Mouse (Mus musculus): ENCODE measurements around the gene Tsc2. TPM values are rescaled to one million over a fixed set of nuclear protein-coding genes. Genes with fewer than 3 reads are reported as not detected.

Gene Tsc2
- polyA plus RNA-seq, 1 experiment from 2014 or later = 36.2 TPM

DNA sequence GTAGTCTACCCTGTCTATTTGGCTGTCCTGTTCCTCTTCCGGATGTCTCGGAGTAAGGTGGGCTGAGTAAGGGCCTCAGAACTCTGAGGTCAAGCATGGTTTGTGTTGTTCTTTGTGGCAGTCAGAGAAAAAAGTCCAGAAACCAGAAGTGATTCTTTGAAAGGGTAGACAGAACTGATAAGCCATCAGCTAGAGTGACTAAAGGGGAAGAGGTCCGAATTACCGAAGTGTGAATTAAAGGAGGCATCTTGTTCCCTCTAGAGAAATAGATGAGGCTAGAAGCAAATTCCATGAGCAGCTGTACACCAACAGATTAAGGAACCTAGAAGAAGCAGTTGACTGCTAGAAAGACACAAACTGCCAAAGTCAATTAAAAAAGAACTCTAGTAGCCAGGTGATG, 45.9 kb downstream of the Tsc2 start:
- H3K4me1 ChIP-seq (replicated peaks; ENCODE audit: control insufficient read depth, insufficient read depth) = no peaks in the 10 kb centered on the region
- H3K9me3 ChIP-seq (ENCODE audit: control insufficient read depth, low read length) = no peaks in the 10 kb centered on the region
- TF ChIP-seq EP300 (optimal IDR thresholded peaks at IDR 0.05) = no peak
- TF ChIP-seq CTCF (IDR thresholded peaks at IDR 0.05; ENCODE audit: low read depth) = no peak
- 86% methylated on average over 4 of the region's 4 CpGs for WGBS
- no peak overlapping the region for H3K4me2 ChIP-seq (replicated peaks; ENCODE audit: low read depth)
- peaks cover 45% of the 10 kb centered on the region for H3K36me3 ChIP-seq (ENCODE audit: control insufficient read depth, insufficient read depth, low read length)
- H3K27ac ChIP-seq (replicated peaks) = no peak overlapping the region
- no peak overlapping the region for H3K9ac ChIP-seq (ENCODE audit: low read length)
- DNase-seq (ENCODE audit: low spot score) (no peak), ATAC-seq (ENCODE audit: low FRiP score, low TSS enrichment) (no peak)
- H3K27me3 ChIP-seq (ENCODE audit: control insufficient read depth, insufficient read depth, low read length) = no peaks in the 10 kb centered on the region
- H3K4me3 ChIP-seq (ENCODE audit: low read depth, low read length) = no peak overlapping the region

DNA sequence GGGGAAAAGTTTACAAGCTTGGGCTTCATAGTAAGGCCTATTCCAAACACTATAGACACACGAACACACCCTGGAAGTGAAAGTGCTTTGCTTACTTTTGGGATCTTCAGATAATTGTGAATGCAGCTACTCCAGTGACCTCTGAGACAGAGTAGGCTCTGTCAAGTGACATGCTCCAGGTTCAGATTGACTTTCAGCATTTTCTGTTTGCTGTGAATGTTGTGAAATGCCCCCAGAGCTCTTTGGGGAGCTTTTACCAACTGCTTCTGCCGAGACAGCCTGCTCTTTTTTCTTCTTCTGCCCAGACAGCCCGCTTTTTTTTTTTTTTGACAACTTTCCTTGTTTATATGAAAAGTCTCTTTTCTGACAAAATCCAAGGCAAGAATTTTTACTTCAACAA, 47.9 kb downstream of the Tsc2 start:
- DNase-seq (ENCODE audit: low spot score) = no peak
- TF ChIP-seq CTCF (IDR thresholded peaks at IDR 0.05; ENCODE audit: low read depth) = no peak
- no peak for TF ChIP-seq EP300 (optimal IDR thresholded peaks at IDR 0.05)
- H3K9me3 ChIP-seq (ENCODE audit: control insufficient read depth, low read length) = no peaks in the 10 kb centered on the region
- H3K4me2 ChIP-seq (replicated peaks; ENCODE audit: low read depth) = no peak overlapping the region
- no peak overlapping the region for H3K27ac ChIP-seq (replicated peaks)
- H3K9ac ChIP-seq (ENCODE audit: low read length) = no peak overlapping the region
- no peak overlapping the region for H3K4me3 ChIP-seq (ENCODE audit: low read depth, low read length)
- 52% methylated on average over 3 of the region's 3 CpGs for WGBS
- no peaks in the 10 kb centered on the region for H3K4me1 ChIP-seq (replicated peaks; ENCODE audit: control insufficient read depth, insufficient read depth)
- peaks cover 55% of the 10 kb centered on the region for H3K36me3 ChIP-seq (ENCODE audit: control insufficient read depth, insufficient read depth, low read length)
- H3K27me3 ChIP-seq (ENCODE audit: control insufficient read depth, insufficient read depth, low read length) = no peaks in the 10 kb centered on the region
- no peak for ATAC-seq (ENCODE audit: low FRiP score, low TSS enrichment)

GRCm38 (mm10) chr17:24583599-24584460, 48.6 kb downstream of the Tsc2 start:
- Histone ChIP-seq H3K27ac (replicated peaks) (no peak overlapping the region), H3K4me2 (replicated peaks; ENCODE audit: low read depth) (no peak overlapping the region), H3K9ac (ENCODE audit: low read length) (no peak overlapping the region), H3K4me1 (replicated peaks; ENCODE audit: control insufficient read depth, insufficient read depth) (no peaks in the 10 kb centered on the region), H3K4me3 (ENCODE audit: low read depth, low read length) (no peak overlapping the region), H3K36me3 (ENCODE audit: control insufficient read depth, insufficient read depth, low read length) (peaks cover 56% of the 10 kb centered on the region), H3K27me3 (ENCODE audit: control insufficient read depth, insufficient read depth, low read length) (no peaks in the 10 kb centered on the region), H3K9me3 (ENCODE audit: control insufficient read depth, low read length) (no peaks in the 10 kb centered on the region)
- TF ChIP-seq EP300 (optimal IDR thresholded peaks at IDR 0.05) (no peak), CTCF (IDR thresholded peaks at IDR 0.05; ENCODE audit: low read depth) (no peak)
- DNase-seq (ENCODE audit: low spot score) = no peak
- no peak for ATAC-seq (ENCODE audit: low FRiP score, low TSS enrichment)
- 58% methylated on average over 5 of the region's 5 CpGs for WGBS

GRCm38 (mm10) chr17:24580287-24580686, 52.1 kb downstream of the Tsc2 start:
- DNase-seq (ENCODE audit: low spot score) = no peak
- Histone ChIP-seq H3K27ac (replicated peaks) (no peak overlapping the region), H3K27me3 (ENCODE audit: control insufficient read depth, insufficient read depth, low read length) (no peaks in the 10 kb centered on the region), H3K9me3 (ENCODE audit: control insufficient read depth, low read length) (no peaks in the 10 kb centered on the region), H3K4me2 (replicated peaks; ENCODE audit: low read depth) (no peak overlapping the region), H3K9ac (ENCODE audit: low read length) (no peak overlapping the region), H3K36me3 (ENCODE audit: control insufficient read depth, insufficient read depth, low read length) (peaks cover 50% of the 10 kb centered on the region), H3K4me1 (replicated peaks; ENCODE audit: control insufficient read depth, insufficient read depth) (no peaks in the 10 kb centered on the region), H3K4me3 (ENCODE audit: low read depth, low read length) (no peak overlapping the region)
- TF ChIP-seq EP300 (optimal IDR thresholded peaks at IDR 0.05) (no peak), CTCF (IDR thresholded peaks at IDR 0.05; ENCODE audit: low read depth) (no peak)
- 98% methylated on average over 2 of the region's 2 CpGs for WGBS
- ATAC-seq (ENCODE audit: low FRiP score, low TSS enrichment) = no peak

DNA sequence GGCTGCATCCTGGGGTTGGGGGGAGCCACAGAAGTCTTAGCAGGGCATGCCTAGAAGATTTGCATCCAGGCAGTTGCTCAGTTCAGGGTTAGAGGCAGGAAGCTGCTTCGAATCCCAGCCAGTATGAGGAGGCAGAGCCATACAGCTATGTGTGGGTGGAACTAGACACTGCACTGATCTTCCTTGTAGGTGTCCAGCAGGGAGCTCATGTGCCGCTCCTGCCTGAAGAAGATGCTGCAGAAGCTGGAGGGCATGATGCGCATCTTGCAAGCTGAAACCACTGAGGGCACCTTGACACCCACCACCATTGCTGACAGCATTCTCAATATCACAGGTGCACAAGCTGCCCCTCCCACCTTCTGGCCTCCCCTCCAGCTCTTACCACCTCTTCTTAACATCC, 52.9 kb downstream of the Tsc2 start:
- no peak overlapping the region for H3K4me2 ChIP-seq (replicated peaks; ENCODE audit: low read depth)
- 100% methylated on average over 3 of the region's 3 CpGs for WGBS
- no peak for ATAC-seq (ENCODE audit: low FRiP score, low TSS enrichment)
- H3K9ac ChIP-seq (ENCODE audit: low read length) = no peak overlapping the region
- H3K27me3 ChIP-seq (ENCODE audit: control insufficient read depth, insufficient read depth, low read length) = no peaks in the 10 kb centered on the region
- peaks cover 53% of the 10 kb centered on the region for H3K36me3 ChIP-seq (ENCODE audit: control insufficient read depth, insufficient read depth, low read length)
- H3K4me3 ChIP-seq (ENCODE audit: low read depth, low read length) = no peak overlapping the region
- no peak for TF ChIP-seq CTCF (IDR thresholded peaks at IDR 0.05; ENCODE audit: low read depth)
- TF ChIP-seq EP300 (optimal IDR thresholded peaks at IDR 0.05) = no peak
- H3K9me3 ChIP-seq (ENCODE audit: control insufficient read depth, low read length) = no peaks in the 10 kb centered on the region
- H3K4me1 ChIP-seq (replicated peaks; ENCODE audit: control insufficient read depth, insufficient read depth) = no peaks in the 10 kb centered on the region
- H3K27ac ChIP-seq (replicated peaks) = no peak overlapping the region
- DNase-seq (ENCODE audit: low spot score) = no peak

DNA sequence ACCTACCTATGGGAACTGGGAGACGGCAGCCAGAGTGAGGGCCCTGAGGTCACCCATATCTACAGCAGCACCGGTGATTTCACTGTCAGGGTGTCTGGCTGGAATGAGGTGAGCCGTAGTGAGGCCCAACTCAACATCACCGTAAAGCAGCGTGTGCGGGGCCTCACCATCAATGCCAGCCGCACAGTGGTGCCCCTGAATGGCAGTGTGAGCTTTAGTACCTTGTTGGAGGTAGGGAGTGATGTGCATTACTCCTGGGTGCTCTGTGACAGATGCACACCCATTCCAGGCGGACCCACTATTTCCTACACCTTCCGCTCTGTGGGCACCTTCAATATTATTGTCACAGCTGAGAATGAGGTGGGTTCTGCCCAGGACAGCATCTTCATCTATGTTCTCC, 58.6 kb downstream of the Tsc2 start:
- no peak overlapping the region for H3K4me3 ChIP-seq (ENCODE audit: low read depth, low read length)
- no peak overlapping the region for H3K9ac ChIP-seq (ENCODE audit: low read length)
- no peak overlapping the region for H3K27ac ChIP-seq (replicated peaks)
- no peaks in the 10 kb centered on the region for H3K27me3 ChIP-seq (ENCODE audit: control insufficient read depth, insufficient read depth, low read length)
- 95% methylated on average over 9 of the region's 9 CpGs for WGBS
- peaks cover 36% of the 10 kb centered on the region for H3K36me3 ChIP-seq (ENCODE audit: control insufficient read depth, insufficient read depth, low read length)
- no peak overlapping the region for H3K4me2 ChIP-seq (replicated peaks; ENCODE audit: low read depth)
- ATAC-seq (ENCODE audit: low FRiP score, low TSS enrichment) (no peak), DNase-seq (ENCODE audit: low spot score) (no peak)
- no peak for TF ChIP-seq CTCF (IDR thresholded peaks at IDR 0.05; ENCODE audit: low read depth)
- TF ChIP-seq EP300 (optimal IDR thresholded peaks at IDR 0.05) = no peak
- H3K9me3 ChIP-seq (ENCODE audit: control insufficient read depth, low read length) = no peaks in the 10 kb centered on the region
- no peaks in the 10 kb centered on the region for H3K4me1 ChIP-seq (replicated peaks; ENCODE audit: control insufficient read depth, insufficient read depth)
